Mouse (Mus musculus): ENCODE results near the gene Rgs19.

Rgs19 gene

GRCm38 (mm10) chr2:181683381-181683780, 10.4 kb downstream of the Rgs19 start:
- no peak for DNase-seq (ENCODE audit: low spot score in 2 of 2)

- DNase-seq (ENCODE audit: low spot score in 2 of 2): no peak
Measured at GRCm38 (mm10) chr2:181681978-181682377, 11.8 kb downstream of the Rgs19 start.

- no peak for DNase-seq (ENCODE audit: low spot score in 2 of 2)
Measured at GRCm38 (mm10) chr2:181680716-181681117, 13.1 kb downstream of the Rgs19 start.

GRCm38 (mm10) chr2:181679951-181680715, 13.6 kb downstream of the Rgs19 start, which contains the start of gene Tcea2:
Tcea2 (plus strand) TSS chr2:181680310.
- peak; percentile 57 to 69 for DNase-seq (ENCODE audit: low spot score in 2 of 2)

- peak; percentile 75 to 78 for DNase-seq (ENCODE audit: low spot score in 2 of 2)
Measured at GRCm38 (mm10) chr2:181678780-181679179, 15.0 kb downstream of the Rgs19 start.

- no peak for DNase-seq (ENCODE audit: low spot score in 2 of 2)
Measured at GRCm38 (mm10) chr2:181677755-181678098, 16.1 kb downstream of the Rgs19 start.

GRCm38 (mm10) chr2:181677096-181677754, 16.6 kb downstream of the Rgs19 start:
- DNase-seq (ENCODE audit: low spot score in 2 of 2): no peak

GRCm38 (mm10) chr2:181676424-181676823, 17.4 kb downstream of the Rgs19 start:
- DNase-seq (ENCODE audit: low spot score in 2 of 2): no peak

GRCm38 (mm10) chr2:181675454-181675853, 18.3 kb downstream of the Rgs19 start:
- DNase-seq (ENCODE audit: low spot score in 2 of 2): peak in 1 of 2 experiments; percentile 43

GRCm38 (mm10) chr2:181674934-181675333, 18.8 kb downstream of the Rgs19 start:
- no peak for DNase-seq (ENCODE audit: low spot score in 2 of 2)

- no peak for DNase-seq (ENCODE audit: low spot score in 2 of 2)
Measured at GRCm38 (mm10) chr2:181673501-181673900, 20.3 kb downstream of the Rgs19 start.

- no peak for DNase-seq (ENCODE audit: low spot score in 2 of 2)
Measured at GRCm38 (mm10) chr2:181671984-181672383, 21.8 kb downstream of the Rgs19 start.

- DNase-seq (ENCODE audit: low spot score in 2 of 2): no peak
Measured at GRCm38 (mm10) chr2:181671326-181671725, 22.5 kb downstream of the Rgs19 start, which contains the start of gene Sox18. Sox18 (minus strand) TSS chr2:181671640.

GRCm38 (mm10) chr2:181670913-181671311, 22.9 kb downstream of the Rgs19 start:
- DNase-seq (ENCODE audit: low spot score in 2 of 2): no peak

GRCm38 (mm10) chr2:181670285-181670912, 23.4 kb downstream of the Rgs19 start:
- DNase-seq (ENCODE audit: low spot score in 2 of 2): no peak

- DNase-seq (ENCODE audit: low spot score in 2 of 2): no peak
Measured at GRCm38 (mm10) chr2:181663298-181663630, 30.5 kb downstream of the Rgs19 start.

GRCm38 (mm10) chr2:181662620-181663297, 31.0 kb downstream of the Rgs19 start:
- DNase-seq (ENCODE audit: low spot score in 2 of 2): no peak

- peak; percentile 77 to 78 for DNase-seq (ENCODE audit: low spot score in 2 of 2)
Measured at GRCm38 (mm10) chr2:181659609-181660055, 34.1 kb downstream of the Rgs19 start.

- DNase-seq (ENCODE audit: low spot score in 2 of 2): peak; percentile 56 to 61
Measured at GRCm38 (mm10) chr2:181658930-181659555, 34.7 kb downstream of the Rgs19 start.

- DNase-seq (ENCODE audit: low spot score in 2 of 2): no peak
Measured at GRCm38 (mm10) chr2:181658528-181658927, 35.2 kb downstream of the Rgs19 start.

- DNase-seq (ENCODE audit: low spot score in 2 of 2): no peak
Measured at GRCm38 (mm10) chr2:181657441-181657840, 36.3 kb downstream of the Rgs19 start.

GRCm38 (mm10) chr2:181656734-181657133, 37.0 kb downstream of the Rgs19 start, which contains the start of gene Gm29797:
Gm29797 (plus strand) TSS chr2:181657034.
- DNase-seq (ENCODE audit: low spot score in 2 of 2): no peak
